Mouse (Mus musculus): ENCODE data around the gene Gm21788.
"Not testable (repeated sequence)": the region's sequence is repeated elsewhere in the genome, so short reads cannot be mapped to it uniquely, and the experiment has no call there.

Gene Gm21788

DNA sequence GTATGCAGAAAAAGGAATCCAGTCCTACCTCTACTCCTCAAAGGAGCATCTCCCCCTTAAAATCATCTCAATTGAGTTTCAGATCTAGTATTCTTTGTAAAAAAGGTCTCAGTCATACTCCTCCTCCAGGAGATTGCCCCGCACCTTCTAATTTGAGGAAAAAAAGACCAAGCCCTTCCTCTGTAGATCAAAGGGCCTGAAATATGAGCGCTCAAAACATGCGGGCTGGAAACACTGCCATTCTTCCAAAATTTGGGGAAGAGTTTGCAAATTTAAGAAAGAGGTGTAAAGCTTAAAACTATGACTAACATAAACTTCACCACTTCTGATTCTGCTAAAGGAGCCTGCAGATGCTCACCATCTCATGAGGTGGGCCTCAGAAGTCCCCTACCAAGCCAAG, at the start of gene Gm21788:
Gm21788 (plus strand) TSS at position 301 of the 400 bp plus-strand sequence.
- not testable (repeated sequence) for DNase-seq (ENCODE audit: low read depth, low spot score)
